Mouse (Mus musculus) heart, embryonic 13.5 days (tissue): ENCODE measurements around the gene Mast4. TPM values are rescaled to one million over a fixed set of nuclear protein-coding genes. Genes with fewer than 3 reads are reported as not detected.

ENCODE experiments used
- ATAC-seq: fragments of 200-750 bp; cut with Nextera tagmentation; 2 replicates; pipeline ENCODE4 v1.8.0; 2017; ENCODE audit warnings: moderate TSS enrichment; ENCODE audit not compliant: insufficient number of reproducible peaks, low FRiP score, low TSS enrichment; ENCODE audit errors: extremely low read depth
- H3K27ac ChIP-seq: fragments of 300-500 bp; sonication (generic); replicated peaks from 2 replicates; pipeline ENCODE4 v1.5.1; 2015; ENCODE audit warnings: moderate library complexity, mild to moderate bottlenecking, inconsistent platforms
- H3K27me3 ChIP-seq: fragments of 300-500 bp; sonication (generic); replicated peaks from 2 replicates; pipeline ENCODE4 v1.6.1; 2015; ENCODE audit warnings: mild to moderate bottlenecking, inconsistent platforms
- H3K36me3 ChIP-seq: fragments of 300-500 bp; sonication (generic); 2 replicates; pipeline ENCODE4 v1.6.1; 2015; ENCODE audit warnings: mild to moderate bottlenecking, inconsistent platforms
- H3K4me1 ChIP-seq: fragments of 300-500 bp; sonication (generic); 2 replicates; pipeline ENCODE4 v1.6.1; 2015; ENCODE audit warnings: inconsistent platforms
- H3K4me2 ChIP-seq: fragments of 300-500 bp; sonication (generic); 2 replicates; pipeline ENCODE4 v1.6.1; 2015; ENCODE audit warnings: inconsistent platforms, mild to moderate bottlenecking, moderate library complexity
- H3K4me3 ChIP-seq: fragments of 300-500 bp; sonication (generic); 2 replicates; pipeline ENCODE4 v1.5.1; 2015; ENCODE audit warnings: moderate library complexity, mild to moderate bottlenecking, inconsistent platforms
- H3K9ac ChIP-seq: fragments of 300-500 bp; sonication (generic); 2 replicates; pipeline ENCODE4 v1.6.1; 2015; ENCODE audit warnings: inconsistent platforms, mild to moderate bottlenecking, moderate library complexity
- H3K9me3 ChIP-seq: fragments of 300-500 bp; sonication (generic); 2 replicates; pipeline ENCODE4 v1.6.1; 2016; ENCODE audit warnings: inconsistent platforms
- WGBS: fragments of 180-500 bp; shearing (Covaris S2); methylation state at CpG from one replicate; pipeline ENCODE4 v1.1.7; 2015; ENCODE audit warnings: mixed read lengths; 5-methylcytosine and 5-hydroxymethylcytosine counted together
- polyA plus RNA-seq: library from polyadenylated mRNA; unstranded; fragments of >200 nt; fragmentation: Nextera tagmentation; extraction: Ambion mirVana; gene quantifications from 2 replicates; pipeline ENCODE4 v1.2.1, GENCODE M21; 2015

Gene Mast4
- polyA plus RNA-seq, 1 experiment from 2014 or later = 36.8 TPM

- no peak overlapping the region for H3K9ac ChIP-seq
- no peaks in the 10 kb centered on the region for H3K27me3 ChIP-seq
- no peak overlapping the region for H3K27ac ChIP-seq
- no peaks in the 10 kb centered on the region for H3K36me3 ChIP-seq
- ATAC-seq = no peak
- H3K4me1 ChIP-seq = peaks cover 33% of the 10 kb centered on the region
- no peaks in the 10 kb centered on the region for H3K9me3 ChIP-seq
- 81% methylated on average over 6 of the region's 6 CpGs for WGBS
- no peak overlapping the region for H3K4me3 ChIP-seq
- no peak overlapping the region for H3K4me2 ChIP-seq
Observed at GRCm38 (mm10) chr13:102940476-102940875, 393.8 kb downstream of the Mast4 start.

GRCm38 (mm10) chr13:102936233-102936632 lies 398.1 kb downstream of the Mast4 start:
- WGBS = 96% methylated on average over 2 of the region's 2 CpGs

GRCm38 (mm10) chr13:102935788-102936187 lies 398.5 kb downstream of the Mast4 start:
- H3K36me3 ChIP-seq = no peaks in the 10 kb centered on the region
- H3K9ac ChIP-seq = no peak overlapping the region
- H3K4me2 ChIP-seq = no peak overlapping the region
- H3K4me3 ChIP-seq = no peak overlapping the region
- H3K27ac ChIP-seq = peak overlapping the region; percentile 3; the same call in 1 of the 2 replicates
- 67% methylated on average over 3 of the region's 3 CpGs for WGBS
- ATAC-seq = no peak
- H3K4me1 ChIP-seq = peaks cover 40% of the 10 kb centered on the region
- H3K27me3 ChIP-seq = no peaks in the 10 kb centered on the region
- no peaks in the 10 kb centered on the region for H3K9me3 ChIP-seq

More at GRCm38 (mm10) chr13:102936233-102936632, 398.1 kb downstream of the Mast4 start:
- Histone ChIP-seq H3K27ac (peak overlapping the region; percentile 3; the same call in 1 of the 2 replicates), H3K4me2 (no peak overlapping the region), H3K9me3 (no peaks in the 10 kb centered on the region), H3K36me3 (no peaks in the 10 kb centered on the region), H3K4me1 (peaks cover 40% of the 10 kb centered on the region), H3K9ac (no peak overlapping the region), H3K27me3 (no peaks in the 10 kb centered on the region), H3K4me3 (no peak overlapping the region)
- ATAC-seq = no peak

GRCm38 (mm10) chr13:102933702-102934101 lies 400.6 kb downstream of the Mast4 start:
- H3K4me3 ChIP-seq = no peak overlapping the region
- H3K36me3 ChIP-seq = no peaks in the 10 kb centered on the region
- no peak overlapping the region for H3K9ac ChIP-seq
- 89% methylated on average over 5 of the region's 5 CpGs for WGBS
- H3K27ac ChIP-seq = no peak overlapping the region
- no peaks in the 10 kb centered on the region for H3K9me3 ChIP-seq
- H3K4me2 ChIP-seq = no peak overlapping the region
- no peak for ATAC-seq
- H3K27me3 ChIP-seq = no peaks in the 10 kb centered on the region
- peaks cover 35% of the 10 kb centered on the region for H3K4me1 ChIP-seq

- no peak overlapping the region for H3K4me3 ChIP-seq
- no peak for ATAC-seq
- no peak overlapping the region for H3K27ac ChIP-seq
- H3K36me3 ChIP-seq = no peaks in the 10 kb centered on the region
- H3K27me3 ChIP-seq = no peaks in the 10 kb centered on the region
- no peak overlapping the region for H3K4me2 ChIP-seq
- no peak overlapping the region for H3K9ac ChIP-seq
- no peaks in the 10 kb centered on the region for H3K9me3 ChIP-seq
- peaks cover 33% of the 10 kb centered on the region for H3K4me1 ChIP-seq
- 73% methylated on average over 9 of the region's 9 CpGs for WGBS
Observed at GRCm38 (mm10) chr13:102932434-102932833, 401.9 kb downstream of the Mast4 start.

- Histone ChIP-seq H3K27me3 (no peaks in the 10 kb centered on the region), H3K27ac (no peak overlapping the region), H3K9me3 (no peaks in the 10 kb centered on the region), H3K4me1 (peaks cover 32% of the 10 kb centered on the region), H3K4me3 (no peak overlapping the region), H3K4me2 (no peak overlapping the region), H3K9ac (no peak overlapping the region), H3K36me3 (no peaks in the 10 kb centered on the region)
- no peak for ATAC-seq
- 75% methylated on average over 1 of the region's 1 CpGs for WGBS
Observed at GRCm38 (mm10) chr13:102931951-102932350, 402.3 kb downstream of the Mast4 start.

- no peak overlapping the region for H3K4me3 ChIP-seq
- H3K4me1 ChIP-seq = peaks cover 9% of the 10 kb centered on the region
- 81% methylated on average over 7 of the region's 7 CpGs for WGBS
- H3K27ac ChIP-seq = no peak overlapping the region
- ATAC-seq = no peak
- no peaks in the 10 kb centered on the region for H3K27me3 ChIP-seq
- no peaks in the 10 kb centered on the region for H3K9me3 ChIP-seq
- H3K9ac ChIP-seq = no peak overlapping the region
- H3K36me3 ChIP-seq = no peaks in the 10 kb centered on the region
- no peak overlapping the region for H3K4me2 ChIP-seq
Observed at GRCm38 (mm10) chr13:102925844-102926598, 408.3 kb downstream of the Mast4 start.

- Histone ChIP-seq H3K36me3 (no peaks in the 10 kb centered on the region), H3K27me3 (no peaks in the 10 kb centered on the region), H3K27ac (no peak overlapping the region), H3K9ac (no peak overlapping the region), H3K4me1 (peaks cover 30% of the 10 kb centered on the region), H3K4me2 (no peak overlapping the region), H3K4me3 (no peak overlapping the region), H3K9me3 (no peaks in the 10 kb centered on the region)
- no peak for ATAC-seq
- 79% methylated on average over 7 of the region's 7 CpGs for WGBS
Observed at GRCm38 (mm10) chr13:102919741-102920140, 414.6 kb downstream of the Mast4 start.

- no peaks in the 10 kb centered on the region for H3K27me3 ChIP-seq
- no peaks in the 10 kb centered on the region for H3K36me3 ChIP-seq
- H3K27ac ChIP-seq = no peak overlapping the region
- H3K9ac ChIP-seq = no peak overlapping the region
- no peak for ATAC-seq
- H3K4me2 ChIP-seq = no peak overlapping the region
- 27% methylated on average over 4 of the region's 4 CpGs for WGBS
- H3K4me1 ChIP-seq = peaks cover 35% of the 10 kb centered on the region
- no peaks in the 10 kb centered on the region for H3K9me3 ChIP-seq
- H3K4me3 ChIP-seq = no peak overlapping the region
Observed at GRCm38 (mm10) chr13:102918616-102919015, 415.7 kb downstream of the Mast4 start.

- Histone ChIP-seq H3K27ac (no peak overlapping the region), H3K4me2 (no peak overlapping the region), H3K9me3 (no peaks in the 10 kb centered on the region), H3K36me3 (peaks cover 4% of the 10 kb centered on the region; the same call in 1 of the 2 replicates), H3K9ac (no peak overlapping the region), H3K4me3 (no peak overlapping the region), H3K4me1 (peaks cover 35% of the 10 kb centered on the region), H3K27me3 (no peaks in the 10 kb centered on the region)
- no peak for ATAC-seq
- 82% methylated on average over 1 of the region's 1 CpGs for WGBS
Observed at GRCm38 (mm10) chr13:102915341-102915740, 419.0 kb downstream of the Mast4 start.

- Histone ChIP-seq H3K36me3 (peaks cover 9% of the 10 kb centered on the region), H3K9ac (no peak overlapping the region), H3K4me1 (peaks cover 35% of the 10 kb centered on the region), H3K27ac (no peak overlapping the region), H3K9me3 (no peaks in the 10 kb centered on the region; the same call in 1 of the 2 replicates), H3K27me3 (no peaks in the 10 kb centered on the region), H3K4me2 (no peak overlapping the region), H3K4me3 (no peak overlapping the region)
- no peak for ATAC-seq
Observed at GRCm38 (mm10) chr13:102914800-102915199, 419.5 kb downstream of the Mast4 start.

- no peak overlapping the region for H3K9ac ChIP-seq
- no peaks in the 10 kb centered on the region; the same call in 1 of the 2 replicates for H3K9me3 ChIP-seq
- 76% methylated on average over 2 of the region's 2 CpGs for WGBS
- H3K36me3 ChIP-seq = peaks cover 10% of the 10 kb centered on the region
- ATAC-seq = no peak
- H3K4me1 ChIP-seq = peaks cover 30% of the 10 kb centered on the region
- no peak overlapping the region for H3K4me2 ChIP-seq
- no peaks in the 10 kb centered on the region for H3K27me3 ChIP-seq
- H3K4me3 ChIP-seq = no peak overlapping the region
- no peak overlapping the region for H3K27ac ChIP-seq
Observed at GRCm38 (mm10) chr13:102913919-102914318, 420.4 kb downstream of the Mast4 start.
